Mouse (Mus musculus) neural tube, embryonic 12.5 days (tissue): ENCODE results near the gene Nfia. TPM values are rescaled to one million over a fixed set of nuclear protein-coding genes. Genes with fewer than 3 reads are reported as not detected.

Experiments
- ATAC-seq: fragments of 200-750 bp; cut with Nextera tagmentation; 2 replicates; pipeline ENCODE4 v1.8.0; 2017; ENCODE audit warnings: low read depth, mild to moderate bottlenecking, moderate TSS enrichment, moderate library complexity; ENCODE audit not compliant: low FRiP score
- H3K27ac ChIP-seq: fragments of 300-500 bp; sonication (generic); 2 replicates; pipeline ENCODE4 v1.5.1; 2016
- H3K27me3 ChIP-seq: fragments of 300-500 bp; sonication (generic); replicated peaks from 2 replicates; pipeline ENCODE4 v1.6.1; 2016; ENCODE audit warnings: mild to moderate bottlenecking
- H3K36me3 ChIP-seq: fragments of 300-500 bp; sonication (generic); 2 replicates; pipeline ENCODE4 v1.6.1; 2016; ENCODE audit warnings: mild to moderate bottlenecking
- H3K4me1 ChIP-seq: fragments of 300-500 bp; sonication (generic); 2 replicates; pipeline ENCODE4 v1.6.1; 2016
- H3K4me2 ChIP-seq: fragments of 300-500 bp; sonication (generic); replicated peaks from 2 replicates; pipeline ENCODE4 v1.6.1; 2016; ENCODE audit warnings: mild to moderate bottlenecking
- H3K4me3 ChIP-seq: fragments of 300-500 bp; sonication (generic); 2 replicates; pipeline ENCODE4 v1.5.1; 2016
- H3K9ac ChIP-seq: fragments of 300-500 bp; sonication (generic); 2 replicates; pipeline ENCODE4 v1.6.1; 2016; ENCODE audit warnings: mild to moderate bottlenecking
- H3K9me3 ChIP-seq: fragments of 300-500 bp; sonication (generic); 2 replicates; pipeline ENCODE4 v1.6.1; 2016; ENCODE audit warnings: mild to moderate bottlenecking
- WGBS: fragments of 180-500 bp; shearing (Covaris S2); methylation state at CpG from one replicate; pipeline ENCODE4 v1.1.7; 2016; 5-methylcytosine and 5-hydroxymethylcytosine counted together
- polyA plus RNA-seq: library from polyadenylated mRNA; unstranded; fragments of >200 nt; fragmentation: Nextera tagmentation; extraction: Ambion mirVana; gene quantifications from 2 replicates; pipeline ENCODE4 v1.2.1, GENCODE M21; 2016

Gene Nfia
- polyA plus RNA-seq, 1 experiment from 2014 or later = 42.4 TPM

- ATAC-seq = no peak
- no peak overlapping the region for H3K27ac ChIP-seq
- no peaks in the 10 kb centered on the region for H3K36me3 ChIP-seq
- no peaks in the 10 kb centered on the region for H3K27me3 ChIP-seq
- no peak overlapping the region for H3K4me2 ChIP-seq
- H3K9me3 ChIP-seq = no peaks in the 10 kb centered on the region
- no peaks in the 10 kb centered on the region for H3K4me1 ChIP-seq
- 100% methylated on average over 1 of the region's 1 CpGs for WGBS
- H3K9ac ChIP-seq = no peak overlapping the region
- H3K4me3 ChIP-seq = no peak overlapping the region
These were observed 119.1 kb downstream of the Nfia start for GRCm38 (mm10) chr4:97891611-97892010.

- no peaks in the 10 kb centered on the region for H3K4me1 ChIP-seq
- no peaks in the 10 kb centered on the region for H3K36me3 ChIP-seq
- no peak overlapping the region for H3K27ac ChIP-seq
- H3K9me3 ChIP-seq = no peaks in the 10 kb centered on the region
- no peak overlapping the region for H3K4me3 ChIP-seq
- no peak overlapping the region for H3K9ac ChIP-seq
- 79% methylated on average over 10 of the region's 10 CpGs for WGBS
- ATAC-seq = no peak
- H3K4me2 ChIP-seq = no peak overlapping the region
- H3K27me3 ChIP-seq = no peaks in the 10 kb centered on the region
These were observed 121.7 kb downstream of the Nfia start for GRCm38 (mm10) chr4:97893915-97894884.

GRCm38 (mm10) chr4:97895940-97896339 is 123.4 kb downstream of the Nfia start:
- H3K9me3 ChIP-seq = no peaks in the 10 kb centered on the region
- no peak for ATAC-seq
- H3K27me3 ChIP-seq = no peaks in the 10 kb centered on the region
- H3K9ac ChIP-seq = no peak overlapping the region
- 95% methylated on average over 5 of the region's 5 CpGs for WGBS
- H3K27ac ChIP-seq = no peak overlapping the region
- H3K4me1 ChIP-seq = peaks cover 7% of the 10 kb centered on the region
- no peaks in the 10 kb centered on the region for H3K36me3 ChIP-seq
- no peak overlapping the region for H3K4me2 ChIP-seq
- H3K4me3 ChIP-seq = no peak overlapping the region

GRCm38 (mm10) chr4:97900256-97900944 is 127.9 kb downstream of the Nfia start:
- H3K4me2 ChIP-seq = no peak overlapping the region
- H3K4me1 ChIP-seq = peaks cover 7% of the 10 kb centered on the region
- H3K9ac ChIP-seq = no peak overlapping the region
- H3K27me3 ChIP-seq = no peaks in the 10 kb centered on the region
- 83% methylated on average over 12 of the region's 12 CpGs for WGBS
- H3K36me3 ChIP-seq = no peaks in the 10 kb centered on the region
- no peaks in the 10 kb centered on the region for H3K9me3 ChIP-seq
- no peak overlapping the region for H3K27ac ChIP-seq
- no peak overlapping the region for H3K4me3 ChIP-seq
- ATAC-seq = no peak

GRCm38 (mm10) chr4:97905826-97906225 is 133.3 kb downstream of the Nfia start:
- ATAC-seq = no peak
- 75% methylated on average over 4 of the region's 4 CpGs for WGBS
- no peak overlapping the region for H3K4me3 ChIP-seq

GRCm38 (mm10) chr4:97908576-97909147 is 136.1 kb downstream of the Nfia start:
- Histone ChIP-seq H3K27me3 (no peaks in the 10 kb centered on the region), H3K27ac (no peak overlapping the region), H3K36me3 (no peaks in the 10 kb centered on the region), H3K4me2 (no peak overlapping the region), H3K9me3 (no peaks in the 10 kb centered on the region), H3K4me1 (peaks cover 5% of the 10 kb centered on the region; the same call in 1 of the 2 replicates), H3K4me3 (no peak overlapping the region), H3K9ac (no peak overlapping the region)
- ATAC-seq = no peak
- WGBS = 76% methylated on average over 4 of the region's 4 CpGs

More at GRCm38 (mm10) chr4:97905826-97906225, 133.3 kb downstream of the Nfia start:
- peaks cover 5% of the 10 kb centered on the region; the same call in 1 of the 2 replicates for H3K4me1 ChIP-seq
- H3K27ac ChIP-seq = no peak overlapping the region
- no peaks in the 10 kb centered on the region for H3K27me3 ChIP-seq
- no peak overlapping the region for H3K9ac ChIP-seq
- H3K9me3 ChIP-seq = no peaks in the 10 kb centered on the region
- no peak overlapping the region for H3K4me2 ChIP-seq
- H3K36me3 ChIP-seq = no peaks in the 10 kb centered on the region

- H3K9me3 ChIP-seq = no peaks in the 10 kb centered on the region
- WGBS = 88% methylated on average over 9 of the region's 9 CpGs
- no peak overlapping the region for H3K4me2 ChIP-seq
- H3K9ac ChIP-seq = no peak overlapping the region
- no peak overlapping the region for H3K4me3 ChIP-seq
- H3K4me1 ChIP-seq = peaks cover 5% of the 10 kb centered on the region; the same call in 1 of the 2 replicates
- no peaks in the 10 kb centered on the region for H3K36me3 ChIP-seq
- H3K27me3 ChIP-seq = no peaks in the 10 kb centered on the region
- H3K27ac ChIP-seq = no peak overlapping the region
- ATAC-seq = no peak
These were observed 137.7 kb downstream of the Nfia start for GRCm38 (mm10) chr4:97910115-97910776.

- Histone ChIP-seq H3K4me1 (peaks cover 5% of the 10 kb centered on the region; the same call in 1 of the 2 replicates), H3K9me3 (no peaks in the 10 kb centered on the region), H3K36me3 (no peaks in the 10 kb centered on the region), H3K4me2 (no peak overlapping the region), H3K27ac (no peak overlapping the region), H3K4me3 (no peak overlapping the region), H3K9ac (no peak overlapping the region), H3K27me3 (no peaks in the 10 kb centered on the region)
- 83% methylated on average over 27 of the region's 27 CpGs for WGBS
- ATAC-seq = 0 out of 2 replicates have a peak, but pooled peaks have one; percentile 33
These were observed 138.4 kb downstream of the Nfia start for GRCm38 (mm10) chr4:97910777-97911580.

GRCm38 (mm10) chr4:97911755-97912154 is 139.2 kb downstream of the Nfia start:
- no peak overlapping the region for H3K4me2 ChIP-seq
- no peaks in the 10 kb centered on the region for H3K36me3 ChIP-seq
- ATAC-seq = peak; percentile 46; the same call in 1 of the 2 replicates
- H3K27me3 ChIP-seq = no peaks in the 10 kb centered on the region
- no peak overlapping the region for H3K9ac ChIP-seq
- no peak overlapping the region for H3K4me3 ChIP-seq
- peaks cover 5% of the 10 kb centered on the region; the same call in 1 of the 2 replicates for H3K4me1 ChIP-seq
- H3K27ac ChIP-seq = no peak overlapping the region
- no peaks in the 10 kb centered on the region for H3K9me3 ChIP-seq
- 90% methylated on average over 7 of the region's 7 CpGs for WGBS

- peaks cover 8% of the 10 kb centered on the region for H3K4me1 ChIP-seq
- no peak overlapping the region for H3K4me2 ChIP-seq
- 67% methylated on average over 6 of the region's 6 CpGs for WGBS
- no peaks in the 10 kb centered on the region for H3K9me3 ChIP-seq
- no peak overlapping the region for H3K4me3 ChIP-seq
- no peaks in the 10 kb centered on the region for H3K27me3 ChIP-seq
- H3K36me3 ChIP-seq = no peaks in the 10 kb centered on the region
- H3K27ac ChIP-seq = no peak overlapping the region
- H3K9ac ChIP-seq = no peak overlapping the region
- no peak; the same call in 1 of the 2 replicates for ATAC-seq
These were observed 139.6 kb downstream of the Nfia start for GRCm38 (mm10) chr4:97912155-97912554.

GRCm38 (mm10) chr4:97912560-97912959 is 140.0 kb downstream of the Nfia start:
- no peak overlapping the region for H3K27ac ChIP-seq
- H3K27me3 ChIP-seq = no peaks in the 10 kb centered on the region
- H3K36me3 ChIP-seq = no peaks in the 10 kb centered on the region
- 0 out of 2 replicates have a peak, but pooled peaks have one; percentile 18 for ATAC-seq
- WGBS = 97% methylated on average over 11 of the region's 11 CpGs
- H3K9ac ChIP-seq = no peak overlapping the region
- no peaks in the 10 kb centered on the region for H3K9me3 ChIP-seq
- H3K4me3 ChIP-seq = no peak overlapping the region
- H3K4me2 ChIP-seq = no peak overlapping the region
- peaks cover 12% of the 10 kb centered on the region for H3K4me1 ChIP-seq
